Mouse (Mus musculus): Measurements from ENCODE around the gene Lrch3. TPM values are rescaled to one million over a fixed set of nuclear protein-coding genes. Genes with fewer than 3 reads are reported as not detected.
"Not testable (repeated sequence)": the region's sequence is repeated elsewhere in the genome, so short reads cannot be mapped to it uniquely, and the experiment has no call there.

The Lrch3 gene
- 10 to 100 TPM; 43.1 to 44.1 TPM for total RNA-seq (2021)
- long read RNA-seq, experiment 1, partial matches to known transcripts = 0 of 3 reads
- long read RNA-seq, experiment 1, other reads (novel, unspliced or antisense) = 3 of 3 reads
- long read RNA-seq, experiment 2, full-length matches to known transcripts = 5 of 13 reads
- long read RNA-seq, experiment 2, partial matches to known transcripts = 0 of 13 reads
- long read RNA-seq, experiment 2, other reads (novel, unspliced or antisense) = 8 of 13 reads

- DNase-seq (ENCODE audit: low spot score in 2 of 2) = peak; percentile 95 to 97
Observed at GRCm38 (mm10) chr16:32913937-32914881, at the start of gene Lrch3. Gene Lrch3, plus strand, starts transcription at chr16:32914100.

GRCm38 (mm10) chr16:32865401-32865800, 48.5 kb upstream of the Lrch3 start:
- DNase-seq (ENCODE audit: low spot score in 2 of 2) = no peak

GRCm38 (mm10) chr16:32866713-32867112, 47.2 kb upstream of the Lrch3 start:
- DNase-seq (ENCODE audit: low spot score in 2 of 2) = no peak

- DNase-seq (ENCODE audit: low spot score in 2 of 2) = peak; percentile 60 to 80
Observed at GRCm38 (mm10) chr16:32867919-32868552, 45.9 kb upstream of the Lrch3 start.

GRCm38 (mm10) chr16:32870231-32870630, 43.7 kb upstream of the Lrch3 start:
- DNase-seq (ENCODE audit: low spot score in 2 of 2) = no peak

GRCm38 (mm10) chr16:32873366-32873765, 40.5 kb upstream of the Lrch3 start:
- no peak for DNase-seq (ENCODE audit: low spot score in 2 of 2)

GRCm38 (mm10) chr16:32875281-32875680, 38.6 kb upstream of the Lrch3 start:
- DNase-seq (ENCODE audit: low spot score in 2 of 2) = not testable (repeated sequence)

- no peak for DNase-seq (ENCODE audit: low spot score in 2 of 2)
Observed at GRCm38 (mm10) chr16:32875847-32876246, 38.1 kb upstream of the Lrch3 start.

- no peak for DNase-seq (ENCODE audit: low spot score in 2 of 2)
Observed at GRCm38 (mm10) chr16:32876831-32877230, 37.1 kb upstream of the Lrch3 start.

- DNase-seq (ENCODE audit: low spot score in 2 of 2) = peak; percentile 93 to 94
Observed at GRCm38 (mm10) chr16:32877343-32878156, 36.4 kb upstream of the Lrch3 start, which contains the start of the genes Fyttd1 and Rubcn. Gene Fyttd1, plus strand, starts transcription at chr16:32877500. Gene Rubcn, minus strand, starts transcription at chr16:32877766.

- no peak for DNase-seq (ENCODE audit: low spot score in 2 of 2)
Observed at GRCm38 (mm10) chr16:32878157-32878598, 35.7 kb upstream of the Lrch3 start.

- no peak for DNase-seq (ENCODE audit: low spot score in 2 of 2)
Observed at GRCm38 (mm10) chr16:32878972-32879926, 34.7 kb upstream of the Lrch3 start.

- DNase-seq (ENCODE audit: low spot score in 2 of 2) = no peak
Observed at GRCm38 (mm10) chr16:32881538-32881937, 32.4 kb upstream of the Lrch3 start.

- no peak for DNase-seq (ENCODE audit: low spot score in 2 of 2)
Observed at GRCm38 (mm10) chr16:32887996-32888395, 25.9 kb upstream of the Lrch3 start.

- no peak for DNase-seq (ENCODE audit: low spot score in 2 of 2)
Observed at GRCm38 (mm10) chr16:32889881-32890280, 24.0 kb upstream of the Lrch3 start.

GRCm38 (mm10) chr16:32896126-32896525, 17.8 kb upstream of the Lrch3 start:
- no peak for DNase-seq (ENCODE audit: low spot score in 2 of 2)

GRCm38 (mm10) chr16:32901360-32902050, 12.4 kb upstream of the Lrch3 start:
- DNase-seq (ENCODE audit: low spot score in 2 of 2) = no peak

GRCm38 (mm10) chr16:32902051-32902428, 11.9 kb upstream of the Lrch3 start:
- DNase-seq (ENCODE audit: low spot score in 2 of 2) = no peak

GRCm38 (mm10) chr16:32906186-32906585, 7.7 kb upstream of the Lrch3 start:
- no peak for DNase-seq (ENCODE audit: low spot score in 2 of 2)

Measured in adrenal gland, postnatal 4 days (tissue).